Comparison of ENCODE assay signal across 25 mouse cellular contexts in genomic region chr1:39487370-39487769, GRCm38 (mm10).
"Had no signal": no experiment of that assay in that cellular context is flagged by ENCODE, and none has a peak within 500 bp of the region (broad histone marks: within the 10 kb centered on the region; RNA-seq: fewer than 3 reads in every experiment).

No protein-coding gene starts in this region.

- H3K4me2 ChIP-seq: kidney, embryonic 15.5 days; limb, embryonic 12.5 days; limb, embryonic 15.5 days; liver, embryonic 13.5 days; lung, embryonic 15.5 days; midbrain, embryonic 13.5 days; neural tube, embryonic 13.5 days; stomach, embryonic 15.5 days had no signal

- H3K4me3 ChIP-seq: kidney, embryonic 15.5 days; left cerebral cortex, adult 2 months; limb, embryonic 12.5 days; limb, embryonic 15.5 days; liver, embryonic 13.5 days; lung, embryonic 15.5 days; midbrain, embryonic 10.5 days; midbrain, embryonic 13.5 days; myocyte; neural tube, embryonic 13.5 days; stomach, embryonic 15.5 days had no signal

- H3K36me3 ChIP-seq: kidney, embryonic 15.5 days; limb, embryonic 12.5 days; limb, embryonic 15.5 days; liver, embryonic 13.5 days; lung, embryonic 15.5 days; midbrain, embryonic 10.5 days; midbrain, embryonic 13.5 days; neural tube, embryonic 13.5 days; stomach, embryonic 15.5 days had no signal

- ATAC-seq: midbrain, embryonic 13.5 days; midbrain, embryonic 16.5 days had no signal

- H3K4me1 ChIP-seq: limb, embryonic 12.5 days; limb, embryonic 15.5 days; lung, embryonic 15.5 days; stomach, embryonic 15.5 days had no signal

- H3K27me3 ChIP-seq: kidney, embryonic 15.5 days; limb, embryonic 12.5 days; limb, embryonic 15.5 days; lung, embryonic 15.5 days; midbrain, embryonic 13.5 days; neural tube, embryonic 13.5 days; stomach, embryonic 15.5 days had no signal

- H3K9ac ChIP-seq: kidney, embryonic 15.5 days; limb, embryonic 12.5 days; limb, embryonic 15.5 days; liver, embryonic 13.5 days; lung, embryonic 15.5 days; midbrain, embryonic 13.5 days; neural tube, embryonic 13.5 days; stomach, embryonic 15.5 days had no signal

- H3K9me3 ChIP-seq: kidney, embryonic 15.5 days; limb, embryonic 12.5 days; limb, embryonic 15.5 days; liver, embryonic 13.5 days; lung, embryonic 15.5 days; midbrain, embryonic 10.5 days; midbrain, embryonic 13.5 days; neural tube, embryonic 13.5 days; stomach, embryonic 15.5 days had no signal

- DNase-seq: kidney, adult 11 months; kidney, adult 8-10 months; kidney, postnatal 10 days; kidney, postnatal 36 days; layer of hippocampus, postnatal 36 days; left cerebral cortex, postnatal 4 days; liver, embryonic 13.5 days; lung, adult 18-20 months; lung, postnatal 10 days; lung, postnatal 36 days; right cerebral cortex, adult 18-20 months; right cerebral cortex, postnatal 25 days; spleen, adult 18-20 months; thymus, postnatal 36 days had no signal

- H3K27ac ChIP-seq: kidney, embryonic 15.5 days; left cerebral cortex, adult 2 months; limb, embryonic 12.5 days; limb, embryonic 15.5 days; liver, embryonic 13.5 days; lung, embryonic 15.5 days; midbrain, embryonic 10.5 days; midbrain, embryonic 13.5 days; neural tube, embryonic 13.5 days; stomach, embryonic 15.5 days had no signal
